In the genomic region with DNA sequence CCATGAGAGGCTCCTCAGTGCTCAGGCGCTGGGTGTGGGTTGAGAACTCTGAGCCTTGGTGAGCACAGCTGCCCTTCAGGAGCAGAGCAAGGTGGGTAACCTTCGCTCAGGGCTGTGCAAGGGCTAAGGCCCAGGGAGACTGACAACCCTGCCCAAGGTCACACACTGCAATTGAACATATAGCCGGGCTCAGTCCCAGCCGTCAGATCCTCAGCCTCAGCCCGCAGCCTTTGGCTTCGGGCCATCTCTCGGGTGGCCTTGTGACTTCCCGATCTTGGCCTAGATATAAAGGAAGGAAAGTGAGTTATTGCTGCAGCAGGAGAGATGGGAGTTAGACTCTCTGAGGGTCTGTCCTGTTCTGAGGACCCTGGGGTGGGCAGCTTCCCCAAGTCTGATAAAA, we compare ENCODE assay signal across 14 mouse cellular contexts.
A peak's percentile ranks its signal among the peaks of the same experiment; 100 is the strongest.
DNase-seq lines count a peak whose midpoint lies in the region; ATAC-seq and TF ChIP-seq lines count a peak whose summit lies in the region.
"Had no signal": no experiment of that assay in that cellular context is flagged by ENCODE, and none has a peak within 500 bp of the region (broad histone marks: within the 10 kb centered on the region; RNA-seq: fewer than 3 reads in every experiment).

No protein-coding gene starts in this region.

- H3K4me2 ChIP-seq in intestine, embryonic 15.5 days (replicated peaks), result no peak overlapping the region
- no peak overlapping the region for H3K4me2 ChIP-seq in intestine, postnatal 0 days (replicated peaks; ENCODE audit: low read depth)
- no peak overlapping the region for H3K4me2 ChIP-seq in stomach, postnatal 0 days (replicated peaks; ENCODE audit: low read depth)
- H3K4me2 ChIP-seq in midbrain, embryonic 13.5 days (replicated peaks), result no peak overlapping the region
- H3K4me2 ChIP-seq: embryonic facial prominence, embryonic 13.5 days; forebrain, embryonic 12.5 days; midbrain, embryonic 11.5 days had no signal

- no peak for TF ChIP-seq EP300 in stomach, postnatal 0 days (optimal IDR thresholded peaks at IDR 0.05)

- no peaks in the 10 kb centered on the region for H3K27me3 ChIP-seq in intestine, embryonic 15.5 days (replicated peaks)
- no peaks in the 10 kb centered on the region for H3K27me3 ChIP-seq in intestine, postnatal 0 days (replicated peaks; ENCODE audit: control insufficient read depth, insufficient read depth, low read length)
- no peaks in the 10 kb centered on the region for H3K27me3 ChIP-seq in stomach, postnatal 0 days (ENCODE audit: control insufficient read depth, insufficient read depth, low read length)
- no peaks in the 10 kb centered on the region for H3K27me3 ChIP-seq in midbrain, embryonic 13.5 days
- H3K27me3 ChIP-seq: embryonic facial prominence, embryonic 13.5 days; forebrain, embryonic 12.5 days had no signal

- peak; percentile 73 for ATAC-seq in intestine, embryonic 15.5 days
- ATAC-seq in intestine, postnatal 0 days, result no peak; the same call in 1 of the 2 replicates
- no peak for ATAC-seq in stomach, postnatal 0 days (ENCODE audit: low FRiP score, low TSS enrichment)
- no peak for ATAC-seq in midbrain, embryonic 13.5 days
- ATAC-seq: liver, postnatal 0 days had no signal

- no peak overlapping the region for H3K27ac ChIP-seq in intestine, embryonic 15.5 days
- no peak overlapping the region for H3K27ac ChIP-seq in intestine, postnatal 0 days (ENCODE audit: low read depth, low read length)
- no peak overlapping the region for H3K27ac ChIP-seq in stomach, postnatal 0 days (replicated peaks)
- no peak overlapping the region for H3K27ac ChIP-seq in midbrain, embryonic 13.5 days
- H3K27ac ChIP-seq: embryonic facial prominence, embryonic 13.5 days; forebrain, embryonic 12.5 days had no signal

- TF ChIP-seq CTCF in intestine, postnatal 0 days (IDR thresholded peaks at IDR 0.05; ENCODE audit: low read depth), result no peak
- TF ChIP-seq CTCF in stomach, postnatal 0 days (IDR thresholded peaks at IDR 0.05; ENCODE audit: low read depth), result no peak

- H3K4me1 ChIP-seq in intestine, embryonic 15.5 days (replicated peaks), result peaks cover 20% of the 10 kb centered on the region
- no peaks in the 10 kb centered on the region for H3K4me1 ChIP-seq in intestine, postnatal 0 days (replicated peaks; ENCODE audit: control insufficient read depth, insufficient read depth, low read length)
- H3K4me1 ChIP-seq in stomach, postnatal 0 days (replicated peaks; ENCODE audit: control insufficient read depth, insufficient read depth), result no peaks in the 10 kb centered on the region
- H3K4me1 ChIP-seq in midbrain, embryonic 13.5 days (replicated peaks), result no peaks in the 10 kb centered on the region
- H3K4me1 ChIP-seq: embryonic facial prominence, embryonic 13.5 days; forebrain, embryonic 12.5 days had no signal

- DNase-seq in ovary, adult 18-20 months (ENCODE audit: low spot score), result peak; percentile 58
- no peak for DNase-seq in ovary, postnatal 14 days (ENCODE audit: low spot score)
- DNase-seq in cerebellum, adult 9-11 months, result peak; percentile 75
- DNase-seq in stomach, postnatal 0 days (ENCODE audit: low spot score), result peak; percentile 15
- DNase-seq in thymus, postnatal 25 days, result no peak
- DNase-seq: heart, adult 11 months; liver, postnatal 0 days; thymus, postnatal 14 days had no signal

- H3K36me3 ChIP-seq in intestine, embryonic 15.5 days, result no peaks in the 10 kb centered on the region
- H3K36me3 ChIP-seq in intestine, postnatal 0 days (ENCODE audit: control insufficient read depth, insufficient read depth), result no peaks in the 10 kb centered on the region
- no peaks in the 10 kb centered on the region for H3K36me3 ChIP-seq in stomach, postnatal 0 days (ENCODE audit: control insufficient read depth, insufficient read depth, low read length)
- H3K36me3 ChIP-seq in midbrain, embryonic 13.5 days, result no peaks in the 10 kb centered on the region
- H3K36me3 ChIP-seq: embryonic facial prominence, embryonic 13.5 days; forebrain, embryonic 12.5 days had no signal

- WGBS in intestine, embryonic 15.5 days, result 41% methylated on average over 8 of the region's 8 CpGs
- 22% methylated on average over 8 of the region's 8 CpGs for WGBS in intestine, postnatal 0 days
- WGBS in stomach, postnatal 0 days, result 39% methylated on average over 8 of the region's 8 CpGs
- 87% methylated on average over 8 of the region's 8 CpGs for WGBS in midbrain, embryonic 13.5 days

- no peak overlapping the region for H3K4me3 ChIP-seq in intestine, embryonic 15.5 days (replicated peaks)
- H3K4me3 ChIP-seq in intestine, postnatal 0 days (ENCODE audit: low read depth, low read length), result no peak overlapping the region
- no peak overlapping the region for H3K4me3 ChIP-seq in stomach, postnatal 0 days (ENCODE audit: low read depth, low read length)
- no peak overlapping the region for H3K4me3 ChIP-seq in midbrain, embryonic 13.5 days (replicated peaks)
- H3K4me3 ChIP-seq: embryonic facial prominence, embryonic 13.5 days; forebrain, embryonic 12.5 days had no signal

- no peaks in the 10 kb centered on the region for H3K9me3 ChIP-seq in intestine, embryonic 15.5 days
- no peaks in the 10 kb centered on the region for H3K9me3 ChIP-seq in intestine, postnatal 0 days (ENCODE audit: control insufficient read depth)
- no peaks in the 10 kb centered on the region for H3K9me3 ChIP-seq in stomach, postnatal 0 days (ENCODE audit: control insufficient read depth, low read length)
- no peaks in the 10 kb centered on the region; the same call in 1 of the 2 replicates for H3K9me3 ChIP-seq in midbrain, embryonic 13.5 days
- H3K9me3 ChIP-seq: embryonic facial prominence, embryonic 13.5 days; forebrain, embryonic 12.5 days had no signal

- H3K9ac ChIP-seq in intestine, embryonic 15.5 days, result no peak overlapping the region
- no peak overlapping the region for H3K9ac ChIP-seq in intestine, postnatal 0 days (ENCODE audit: low read depth, low read length)
- H3K9ac ChIP-seq in stomach, postnatal 0 days (ENCODE audit: low read length), result no peak overlapping the region
- H3K9ac ChIP-seq in midbrain, embryonic 13.5 days (replicated peaks), result no peak overlapping the region
- H3K9ac ChIP-seq: embryonic facial prominence, embryonic 13.5 days; forebrain, embryonic 12.5 days; liver, postnatal 0 days had no signal

Comparison
In these comparisons a context has a peak if more than half of its experiments do, and no peak if none do; other contexts are left out.
1. DNase-seq: peak in ovary, adult 18-20 months (single experiment), cerebellum, adult 9-11 months (single experiment) and stomach, postnatal 0 days (single experiment); none in ovary, postnatal 14 days (single experiment) and thymus, postnatal 25 days (single experiment).